Mouse (Mus musculus): ENCODE results near the gene Cpz.

DNA sequence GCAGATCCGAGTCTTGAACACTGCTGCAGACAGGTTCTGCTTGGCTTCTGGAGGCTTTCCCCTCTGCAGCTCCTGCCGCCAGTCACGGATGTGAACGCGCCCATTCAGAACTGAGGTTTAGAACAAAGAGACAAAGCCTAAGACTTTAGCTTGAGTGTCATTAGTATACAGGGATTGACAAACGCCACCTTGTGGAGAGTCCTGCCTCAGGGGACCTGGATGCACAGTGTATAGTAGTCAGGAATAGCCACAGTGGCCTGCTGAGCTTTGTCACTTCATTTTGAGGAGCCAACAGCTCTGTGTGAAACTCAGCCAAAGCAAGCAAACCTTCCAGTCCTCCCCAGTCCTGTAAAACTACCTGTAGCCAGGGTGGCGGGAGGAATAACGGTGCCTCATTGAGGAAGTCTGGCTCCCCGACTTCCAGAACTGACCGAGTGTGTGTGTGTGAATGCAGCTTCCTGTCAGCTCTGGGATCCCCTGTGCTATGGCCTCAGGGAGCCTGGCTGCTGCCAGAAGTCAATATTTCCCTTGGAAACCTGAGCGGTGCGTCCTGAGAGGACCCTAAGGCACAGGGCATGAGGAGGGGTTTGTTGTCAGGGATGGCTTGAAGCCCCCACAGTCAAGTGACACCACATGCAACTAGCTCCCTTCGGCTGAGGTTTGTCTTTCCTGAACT is 32.6 kb upstream of the Cpz start:
- no peak for TF ChIP-seq EP300 (IDR thresholded peaks at IDR 0.05; ENCODE audit: low read depth)
- peak; percentile 17; the same call in 1 of the 2 replicates for TF ChIP-seq CTCF (IDR thresholded peaks at IDR 0.05; ENCODE audit: low read depth)

Data from liver, embryonic 14.5 days (tissue).